Mouse (Mus musculus) liver, embryonic 11.5 days (tissue): ENCODE measurements at regions not wholly inside any gene's neighbourhood (a gene's known extent, or its start where the extent isn't known, plus 50 kb on each side); places are given as distances from the start of the nearest gene placed in this dataset.

Source experiments
- ATAC-seq: fragments of 200-750 bp; cut with Nextera tagmentation; replicated peaks from 2 replicates; pipeline ENCODE4 v1.8.0; 2017; ENCODE audit warnings: moderate number of reproducible peaks, mild to moderate bottlenecking, moderate TSS enrichment, moderate library complexity; ENCODE audit not compliant: low FRiP score
- DNase-seq: peaks from one replicate; pipeline ENCODE4 v3.0.0-alpha.2; 2017; ENCODE audit warnings: low spot score
- H3K27ac ChIP-seq: fragments of 300-500 bp; sonication (generic); 2 replicates; pipeline ENCODE4 v1.5.1; 2014; ENCODE audit warnings: mild to moderate bottlenecking, low read depth, low read length, control low read depth
- H3K27me3 ChIP-seq: fragments of 300-500 bp; sonication (generic); replicated peaks from 2 replicates; pipeline ENCODE4 v1.6.1; 2014; ENCODE audit warnings: low read length, mixed read lengths; ENCODE audit not compliant: control insufficient read depth, insufficient read depth
- H3K36me3 ChIP-seq: fragments of 300-500 bp; sonication (generic); 2 replicates; pipeline ENCODE4 v1.6.1; 2014; ENCODE audit warnings: mild to moderate bottlenecking, low read length, moderate library complexity, mixed read lengths; ENCODE audit not compliant: control insufficient read depth, insufficient read depth
- H3K4me1 ChIP-seq: fragments of 300-500 bp; sonication (generic); replicated peaks from 2 replicates; pipeline ENCODE4 v1.6.1; 2014; ENCODE audit warnings: low read length, mixed read lengths; ENCODE audit not compliant: control insufficient read depth, insufficient read depth
- H3K4me2 ChIP-seq: fragments of 300-500 bp; sonication (generic); 2 replicates; pipeline ENCODE4 v1.6.1; 2014; ENCODE audit warnings: mild to moderate bottlenecking, control low read depth, moderate library complexity
- H3K4me3 ChIP-seq: fragments of 300-500 bp; sonication (generic); 2 replicates; pipeline ENCODE4 v1.5.1; 2014; ENCODE audit warnings: low read depth, low read length, control low read depth
- H3K9ac ChIP-seq: fragments of 300-500 bp; sonication (generic); 2 replicates; pipeline ENCODE4 v1.6.1; 2014; ENCODE audit warnings: low read depth, low read length, control low read depth
- H3K9me3 ChIP-seq: fragments of 300-500 bp; sonication (generic); 2 replicates; pipeline ENCODE4 v1.6.1; 2016; ENCODE audit warnings: low read length, inconsistent platforms, mixed read lengths; ENCODE audit not compliant: control insufficient read depth
- WGBS: fragments of 180-500 bp; shearing (Covaris S2); extraction: QIAGEN DNeasy Blood & Tissue Kit; methylation state at CpG from one replicate; pipeline ENCODE4 v1.1.7; 2014; 5-methylcytosine and 5-hydroxymethylcytosine counted together

DNA sequence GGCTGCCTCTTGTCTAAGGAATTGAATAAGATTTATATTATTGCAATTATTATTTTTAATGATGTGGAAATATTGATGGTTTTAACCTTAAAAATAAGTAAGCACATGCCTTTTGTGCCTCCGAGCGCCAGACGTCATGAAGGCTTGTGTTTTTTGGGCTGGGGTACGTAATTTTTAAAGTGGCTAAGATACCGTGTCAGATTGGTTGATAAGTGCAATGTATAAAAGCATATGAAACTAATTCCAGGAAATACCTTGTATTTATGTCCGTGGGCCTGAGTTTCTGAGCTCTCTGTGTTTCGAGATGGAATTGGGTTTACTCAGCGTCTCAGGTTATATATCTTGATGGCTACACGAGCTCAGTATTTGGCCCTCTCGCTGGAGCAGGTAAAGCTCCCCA is 414.7 kb downstream of the Med13l start:
- ATAC-seq: no peak

DNA sequence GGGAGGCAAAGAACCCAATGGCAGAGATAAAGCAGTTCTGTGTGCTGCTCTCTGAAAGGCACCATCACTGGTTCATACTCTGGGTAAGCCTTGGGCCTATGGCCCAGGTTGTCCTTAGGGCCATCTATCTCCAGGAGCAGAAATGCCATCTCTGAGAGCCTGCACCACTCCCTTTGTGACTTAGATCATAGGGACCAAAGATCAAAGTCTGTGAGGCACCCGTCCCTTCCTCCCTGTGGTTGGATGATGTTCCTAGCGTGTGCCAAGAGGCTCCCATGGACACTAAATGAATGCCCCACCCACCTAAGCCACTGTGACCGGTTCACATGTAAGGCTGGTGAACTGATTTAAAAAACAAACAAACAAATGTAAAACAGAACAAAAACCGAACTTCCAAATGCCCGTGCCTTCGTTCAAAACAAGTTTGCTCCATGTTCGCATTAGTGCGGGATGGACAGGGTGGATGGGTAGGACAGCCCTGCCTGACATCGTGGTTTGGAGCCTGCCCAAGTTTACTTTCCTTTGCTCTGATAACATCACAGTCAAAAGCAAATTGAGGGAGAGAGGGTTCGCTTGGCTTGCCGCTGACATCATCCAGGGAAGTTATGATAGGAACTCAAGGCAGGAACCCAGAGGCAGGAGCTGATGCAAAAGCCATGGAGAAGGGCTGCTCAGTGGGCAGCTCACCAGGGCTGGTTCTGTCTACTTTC is 418.6 kb downstream of the Med13l start:
- 69% methylated on average over 11 of the region's 11 CpGs for WGBS
- no peaks in the 10 kb centered on the region for H3K27me3 ChIP-seq
- DNase-seq: no peak
- ATAC-seq: no peak
- no peak overlapping the region for H3K4me3 ChIP-seq
- no peaks in the 10 kb centered on the region for H3K4me1 ChIP-seq
- H3K9me3 ChIP-seq: no peaks in the 10 kb centered on the region
- no peak overlapping the region for H3K4me2 ChIP-seq
- no peak overlapping the region for H3K9ac ChIP-seq
- no peak overlapping the region for H3K27ac ChIP-seq
- H3K36me3 ChIP-seq: no peaks in the 10 kb centered on the region

More for the DNA sequence above, 414.7 kb downstream of the Med13l start:
- no peak for DNase-seq
- WGBS: 82% methylated on average over 10 of the region's 10 CpGs
- H3K36me3 ChIP-seq: no peaks in the 10 kb centered on the region
- no peaks in the 10 kb centered on the region for H3K4me1 ChIP-seq
- no peak overlapping the region for H3K4me3 ChIP-seq
- H3K9ac ChIP-seq: no peak overlapping the region
- no peaks in the 10 kb centered on the region for H3K9me3 ChIP-seq
- no peaks in the 10 kb centered on the region for H3K27me3 ChIP-seq
- no peak overlapping the region for H3K4me2 ChIP-seq
- H3K27ac ChIP-seq: no peak overlapping the region

- Histone ChIP-seq H3K27me3 (no peaks in the 10 kb centered on the region), H3K9me3 (no peaks in the 10 kb centered on the region), H3K9ac (no peak overlapping the region), H3K4me1 (no peaks in the 10 kb centered on the region), H3K27ac (no peak overlapping the region), H3K4me3 (no peak overlapping the region), H3K36me3 (no peaks in the 10 kb centered on the region), H3K4me2 (0 out of 2 replicates have a peak overlapping the region, but pooled peaks have one; percentile 14)
- ATAC-seq: no peak
- DNase-seq: peak; percentile 46
- 39% methylated on average over 16 of the region's 16 CpGs for WGBS
Measured at GRCm38 (mm10) chr5:118981046-118981445, 420.6 kb downstream of the Med13l start.

GRCm38 (mm10) chr5:118984251-118984650 is 423.8 kb downstream of the Med13l start:
- H3K27me3 ChIP-seq: no peaks in the 10 kb centered on the region
- no peaks in the 10 kb centered on the region for H3K9me3 ChIP-seq
- ATAC-seq: no peak
- no peak overlapping the region for H3K4me3 ChIP-seq
- H3K4me2 ChIP-seq: no peak overlapping the region
- H3K36me3 ChIP-seq: no peaks in the 10 kb centered on the region
- no peak overlapping the region for H3K27ac ChIP-seq
- H3K4me1 ChIP-seq: no peaks in the 10 kb centered on the region
- no peak overlapping the region for H3K9ac ChIP-seq
- 84% methylated on average over 3 of the region's 3 CpGs for WGBS
- DNase-seq: no peak

DNA sequence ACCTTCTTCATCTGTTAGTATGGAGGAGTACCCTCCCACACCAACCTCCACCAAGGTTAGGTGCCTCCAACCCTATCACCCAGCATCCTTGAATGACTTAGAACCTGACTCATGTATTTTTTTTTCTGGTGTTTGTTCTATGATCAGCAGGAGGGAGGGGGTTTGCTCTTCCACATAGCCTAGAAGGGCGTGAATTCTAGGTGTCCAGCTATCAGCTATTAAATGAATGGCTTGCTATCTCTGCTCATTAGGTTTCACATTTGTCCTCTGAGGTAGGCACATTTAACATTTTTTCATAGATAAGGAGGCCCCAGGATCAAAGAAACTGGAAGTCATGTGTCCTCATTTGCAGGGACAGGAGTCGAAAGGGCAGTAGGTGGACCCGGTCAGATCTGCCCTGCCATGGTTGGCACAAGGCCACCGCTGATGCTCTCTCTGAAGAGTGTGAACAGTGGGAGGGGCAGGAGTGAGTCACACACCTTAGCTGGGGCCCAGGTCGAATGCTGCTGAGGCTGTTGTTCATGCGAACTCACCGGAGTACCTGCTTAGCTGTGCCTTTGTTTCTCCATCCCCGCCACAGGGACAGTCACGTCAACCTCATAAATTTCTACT is 424.4 kb downstream of the Med13l start:
- no peak for ATAC-seq

GRCm38 (mm10) chr5:118987376-118988000 is 427.0 kb downstream of the Med13l start:
- WGBS: 55% methylated on average over 10 of the region's 10 CpGs
- no peak for DNase-seq

More for the DNA sequence above, 424.4 kb downstream of the Med13l start:
- Histone ChIP-seq H3K36me3 (no peaks in the 10 kb centered on the region), H3K27me3 (no peaks in the 10 kb centered on the region), H3K4me2 (no peak overlapping the region), H3K4me1 (no peaks in the 10 kb centered on the region), H3K9ac (no peak overlapping the region), H3K4me3 (no peak overlapping the region), H3K9me3 (no peaks in the 10 kb centered on the region), H3K27ac (no peak overlapping the region)
- no peak for DNase-seq
- 68% methylated on average over 9 of the region's 9 CpGs for WGBS

DNA sequence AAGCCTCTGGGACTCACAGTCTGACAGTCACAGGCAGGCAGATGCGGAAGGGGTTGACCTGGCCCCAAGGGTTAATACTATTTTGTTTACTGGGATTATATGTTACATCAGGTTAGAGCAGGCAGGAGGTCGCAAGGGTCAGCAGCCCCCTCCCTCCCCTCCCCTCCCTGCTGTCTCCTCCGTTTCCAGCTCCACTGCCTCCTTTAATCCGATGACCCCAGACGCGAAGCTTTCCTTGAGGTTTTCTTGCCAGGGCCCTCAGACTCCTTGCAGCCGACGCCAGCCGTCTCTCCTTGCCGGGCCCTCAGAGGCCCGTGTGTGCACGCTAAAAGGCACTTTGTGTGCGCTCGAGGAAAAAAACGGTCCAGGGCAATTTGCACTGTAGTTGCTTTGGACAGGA is 438.6 kb downstream of the Med13l start:
- no peaks in the 10 kb centered on the region for H3K27me3 ChIP-seq
- DNase-seq (no peak), ATAC-seq (no peak)
- no peak overlapping the region for H3K9ac ChIP-seq
- no peak overlapping the region for H3K4me3 ChIP-seq
- no peaks in the 10 kb centered on the region for H3K9me3 ChIP-seq
- H3K4me2 ChIP-seq: no peak overlapping the region
- 17% methylated on average over 15 of the region's 15 CpGs for WGBS
- no peak overlapping the region for H3K27ac ChIP-seq
- H3K4me1 ChIP-seq: no peaks in the 10 kb centered on the region
- H3K36me3 ChIP-seq: no peaks in the 10 kb centered on the region

More at GRCm38 (mm10) chr5:118987376-118988000, 427.0 kb downstream of the Med13l start:
- Histone ChIP-seq H3K9ac (no peak overlapping the region), H3K4me1 (no peaks in the 10 kb centered on the region), H3K27ac (no peak overlapping the region), H3K27me3 (0 out of 2 replicates have a peak, but pooled peaks cover 3% of the 10 kb centered on the region), H3K9me3 (no peaks in the 10 kb centered on the region), H3K4me2 (no peak overlapping the region), H3K36me3 (no peaks in the 10 kb centered on the region), H3K4me3 (no peak overlapping the region)
- no peak for ATAC-seq

GRCm38 (mm10) chr5:119005825-119006471 is 445.5 kb downstream of the Med13l start:
- Histone ChIP-seq H3K4me1 (peaks cover 5% of the 10 kb centered on the region; the same call in 1 of the 2 replicates), H3K4me2 (peak overlapping the region; percentile 66), H3K4me3 (peak overlapping the region; percentile 33), H3K27ac (no peak overlapping the region), H3K9me3 (no peaks in the 10 kb centered on the region), H3K9ac (0 out of 2 replicates have a peak overlapping the region, but pooled peaks have one; percentile 37), H3K36me3 (no peaks in the 10 kb centered on the region), H3K27me3 (peaks cover 15% of the 10 kb centered on the region)
- DNase-seq: no peak
- ATAC-seq: no peak
- WGBS: 6% methylated on average over 34 of the region's 34 CpGs
